Mouse (Mus musculus) megakaryocyte, embryonic 14.5 days (primary cell): Measurements from ENCODE around the gene Srcap. TPM values are rescaled to one million over a fixed set of nuclear protein-coding genes. Genes with fewer than 3 reads are reported as not detected.
"Not testable (repeated sequence)": the region's sequence is repeated elsewhere in the genome, so short reads cannot be mapped to it uniquely, and the experiment has no call there.

Experiments used
- H3K27me3 ChIP-seq: replicated peaks from 2 replicates; pipeline ENCODE3; 2012; ENCODE audit warnings: inconsistent platforms
- H3K36me3 ChIP-seq: replicated peaks from 2 replicates; pipeline ENCODE3; 2012; ENCODE audit warnings: low read length, inconsistent platforms, mixed read lengths
- H3K4me1 ChIP-seq: 2 replicates; pipeline ENCODE4 v1.6.1; 2012; ENCODE audit warnings: inconsistent platforms
- H3K4me3 ChIP-seq: replicated peaks from 2 replicates; pipeline ENCODE3; 2012; ENCODE audit warnings: moderate library complexity, mild to moderate bottlenecking, inconsistent platforms
- H3K9me3 ChIP-seq: 2 replicates; pipeline ENCODE4 v1.6.1; 2012; ENCODE audit warnings: inconsistent platforms
- FLI1 ChIP-seq: IDR thresholded peaks from 2 replicates; pipeline ENCODE4 v1.6.1; 2012; ENCODE audit warnings: low read length, inconsistent platforms, mixed read lengths
- GATA1 ChIP-seq: IDR thresholded peaks from 3 replicates; pipeline ENCODE4 v1.6.1; 2012; ENCODE audit warnings: mixed read lengths, low read length, inconsistent platforms, borderline replicate concordance
- polyA plus RNA-seq: library from polyadenylated mRNA; stranded (reverse); fragments of >175 nt; gene quantifications from 2 replicates; pipeline ENCODE4 v1.2.3, GENCODE M21; 2012; ENCODE audit warnings: low replicate concordance; ENCODE audit not compliant: insufficient read depth

Srcap gene
- polyA plus RNA-seq, result 4.0 and 9.1 TPM in 2 replicates

DNA sequence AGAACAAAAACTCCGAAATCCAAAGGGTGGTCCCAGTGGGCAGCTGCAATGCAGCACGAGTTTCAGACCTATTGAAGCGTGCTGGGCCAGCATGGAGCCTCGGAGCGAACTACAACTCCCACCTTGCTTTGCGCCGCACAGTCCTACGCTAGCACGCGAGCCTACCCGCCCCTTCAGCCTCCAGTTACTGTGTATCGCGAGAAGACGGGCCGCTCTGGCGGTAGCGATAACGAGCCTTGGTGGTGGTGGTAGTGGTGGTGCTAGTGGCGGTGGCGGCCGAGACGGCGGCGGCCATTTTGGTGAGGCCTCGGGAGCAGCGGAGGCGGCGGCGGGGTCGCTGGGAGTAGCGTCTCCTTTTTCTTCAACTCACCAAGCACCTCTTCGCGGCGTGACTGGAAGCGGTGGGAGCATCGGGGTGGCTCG is at the start of gene Srcap:
Gene Srcap, plus strand, starts transcription at position 176 of the 423 bp plus-strand sequence.
- Histone ChIP-seq H3K9me3 (no peaks in the 10 kb centered on the region), H3K27me3 (no peaks in the 10 kb centered on the region), H3K4me1 (peaks cover 26% of the 10 kb centered on the region), H3K4me3 (peak within 1 kb of the TSS; percentile 98), H3K36me3 (peaks cover 33% of the 10 kb centered on the region)
- TF ChIP-seq FLI1 (no peak), GATA1 (peak; percentile 91; the same call in 1 of the 3 replicates)

DNA sequence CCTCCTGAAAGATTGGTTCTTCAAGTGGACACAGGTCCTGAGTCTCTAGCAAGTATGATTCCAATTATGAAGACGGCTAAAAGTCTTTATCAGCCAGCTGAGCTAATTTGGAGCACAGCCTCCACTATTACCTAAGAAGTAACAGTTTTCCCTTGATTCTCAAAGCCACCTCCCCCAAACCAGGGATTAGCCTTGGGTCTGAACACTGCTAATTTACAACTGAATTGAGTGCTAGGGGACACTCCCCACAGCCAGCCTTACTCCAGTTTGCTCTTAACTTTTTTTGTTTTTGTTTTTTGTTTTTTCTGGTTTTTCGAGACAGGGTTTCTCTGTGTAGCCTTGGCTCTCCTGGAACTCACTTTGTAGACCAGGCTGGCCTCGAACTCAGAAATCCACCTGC is 46.6 kb upstream of the Srcap start:
- TF ChIP-seq FLI1 (no peak), GATA1 (no peak)
- Histone ChIP-seq H3K9me3 (0 out of 2 replicates have a peak, but pooled peaks cover 5% of the 10 kb centered on the region), H3K4me1 (peaks cover 8% of the 10 kb centered on the region; the same call in 1 of the 2 replicates), H3K36me3 (peaks cover 45% of the 10 kb centered on the region), H3K4me3 (no peak overlapping the region), H3K27me3 (no peaks in the 10 kb centered on the region)

DNA sequence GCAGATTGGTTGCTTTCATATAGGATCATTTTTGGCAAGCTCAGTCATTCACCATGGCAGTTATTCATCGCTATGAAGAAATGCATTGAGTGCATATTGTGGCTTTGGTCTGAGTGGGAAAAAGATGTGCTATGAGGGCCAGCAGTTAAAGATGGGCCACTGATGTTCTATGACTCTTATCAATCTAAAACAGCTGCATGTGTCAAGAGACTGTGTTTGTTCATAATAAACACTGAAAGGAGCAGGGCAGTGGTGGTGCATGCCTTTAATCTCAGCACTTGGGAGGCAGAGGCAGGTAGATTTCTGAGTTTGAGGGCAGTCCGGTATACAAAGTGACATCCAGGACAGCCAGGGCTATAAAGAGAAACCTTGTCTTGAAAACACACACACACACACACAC is 46.1 kb upstream of the Srcap start:
- not testable (repeated sequence) for H3K4me1 ChIP-seq, H3K27me3 ChIP-seq, H3K9me3 ChIP-seq, H3K4me3 ChIP-seq
- H3K36me3 ChIP-seq, result peaks cover 45% of the 10 kb centered on the region

DNA sequence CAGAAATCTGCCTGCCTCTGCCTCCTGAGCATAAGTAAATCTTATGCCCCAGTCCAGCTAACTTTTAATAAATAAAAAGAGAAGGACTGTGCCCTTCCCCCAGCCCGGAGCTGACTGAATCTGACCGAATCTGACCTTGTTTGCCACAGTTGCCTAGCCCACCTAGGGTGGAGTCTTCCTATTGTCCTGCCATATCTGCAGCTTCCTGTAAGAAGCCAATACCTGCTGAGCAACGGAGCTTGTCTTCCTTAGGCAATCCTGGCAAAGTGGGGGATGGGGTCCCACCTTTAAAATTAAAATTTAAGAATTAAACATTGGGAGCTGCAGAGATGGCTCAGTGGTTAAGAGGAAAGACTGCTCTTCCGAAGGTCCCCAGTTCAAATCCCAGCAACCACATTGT is 45.2 kb upstream of the Srcap start:
- H3K4me1 ChIP-seq, result peaks cover 10% of the 10 kb centered on the region; the same call in 1 of the 2 replicates
- H3K27me3 ChIP-seq, result no peaks in the 10 kb centered on the region
- 0 out of 2 replicates have a peak, but pooled peaks cover 5% of the 10 kb centered on the region for H3K9me3 ChIP-seq
- peaks cover 42% of the 10 kb centered on the region for H3K36me3 ChIP-seq
- no peak overlapping the region for H3K4me3 ChIP-seq
- no peak for TF ChIP-seq GATA1
- no peak for TF ChIP-seq FLI1

DNA sequence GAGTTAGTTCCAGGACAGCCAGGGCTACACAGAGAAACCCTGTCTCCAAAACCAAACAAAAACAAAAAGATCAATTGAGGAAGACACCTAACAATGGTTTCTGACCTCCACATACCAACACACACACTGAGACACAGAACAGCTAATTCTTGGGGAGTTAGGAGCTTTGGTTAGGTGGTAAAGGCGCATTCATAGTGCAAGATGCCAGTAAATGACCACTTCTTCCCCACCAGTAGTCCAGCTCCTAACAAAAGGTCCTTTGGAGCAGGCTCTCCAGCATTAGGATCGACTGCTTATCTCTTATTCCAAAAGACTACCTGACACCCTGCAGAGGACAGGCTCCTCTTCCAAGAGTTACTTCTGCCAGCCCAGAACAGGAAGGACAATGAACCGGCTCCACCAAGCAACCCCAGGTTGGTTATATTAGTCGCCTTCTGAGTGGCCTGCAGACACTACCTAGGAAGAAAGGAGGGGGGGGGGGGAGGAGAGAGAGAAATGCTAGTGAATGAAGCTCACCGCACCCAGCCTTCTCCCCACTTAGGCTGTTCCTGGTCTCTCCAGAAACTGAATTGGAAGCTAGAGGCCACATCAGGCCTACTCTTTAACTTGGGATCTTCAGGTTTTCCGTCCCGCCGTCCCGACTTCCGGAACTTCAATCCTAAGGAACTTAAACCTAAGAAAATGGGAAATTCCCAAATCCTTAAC is 41.6 kb upstream of the Srcap start:
- H3K9me3 ChIP-seq, result 0 out of 2 replicates have a peak, but pooled peaks cover 5% of the 10 kb centered on the region
- peaks cover 35% of the 10 kb centered on the region for H3K4me1 ChIP-seq
- peak overlapping the region; percentile 95 for H3K4me3 ChIP-seq
- H3K27me3 ChIP-seq, result no peaks in the 10 kb centered on the region
- peaks cover 63% of the 10 kb centered on the region for H3K36me3 ChIP-seq
- TF ChIP-seq GATA1, result no peak
- TF ChIP-seq FLI1, result no peak

DNA sequence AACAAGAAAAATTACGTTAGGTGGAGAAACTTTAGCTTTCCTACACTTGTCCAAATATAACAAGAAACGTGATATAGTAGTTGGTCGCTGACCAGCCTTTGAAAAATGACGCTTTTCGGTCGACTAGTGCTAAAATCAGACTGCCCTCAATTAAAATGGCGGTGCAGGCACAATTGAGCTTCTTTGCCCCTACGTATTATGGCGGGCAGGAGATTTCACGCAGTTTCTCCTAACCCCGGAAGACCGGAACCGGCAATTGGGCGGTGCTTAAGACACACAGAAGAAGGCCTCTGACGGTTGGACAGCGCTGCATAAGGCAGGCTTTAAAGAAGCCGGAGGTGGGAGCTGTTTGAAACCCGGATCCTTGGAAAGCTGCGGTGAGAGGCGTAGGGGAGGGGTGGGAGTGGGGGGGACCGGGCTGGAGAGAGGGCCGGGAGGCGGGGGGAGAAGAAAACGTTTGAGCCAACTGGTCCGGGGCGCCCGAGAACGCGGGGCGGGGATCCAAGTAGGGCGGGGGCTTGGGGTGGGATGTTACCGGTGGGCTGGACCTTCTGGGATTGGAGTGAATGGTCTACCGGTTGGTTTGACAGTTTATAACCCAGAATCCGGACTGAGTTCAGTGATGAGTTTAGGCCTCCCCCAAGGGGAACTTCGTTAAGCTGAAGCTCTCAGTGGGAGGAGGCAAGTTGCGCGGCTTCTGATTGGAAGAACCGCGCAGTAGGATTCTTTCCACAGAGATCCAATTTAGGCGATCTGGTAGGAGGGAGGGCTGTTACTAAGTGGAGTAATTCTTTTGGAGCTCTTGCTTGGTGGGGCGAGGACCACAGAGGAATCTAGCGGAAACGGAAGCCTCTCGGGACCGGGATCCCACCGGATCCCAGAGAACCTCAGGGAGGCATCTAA is 40.8 kb upstream of the Srcap start:
- no peak for TF ChIP-seq FLI1
- no peak for TF ChIP-seq GATA1
- Histone ChIP-seq H3K4me3 (peak overlapping the region; percentile 95), H3K9me3 (0 out of 2 replicates have a peak, but pooled peaks cover 5% of the 10 kb centered on the region), H3K36me3 (peaks cover 68% of the 10 kb centered on the region), H3K4me1 (peaks cover 44% of the 10 kb centered on the region), H3K27me3 (no peaks in the 10 kb centered on the region)

DNA sequence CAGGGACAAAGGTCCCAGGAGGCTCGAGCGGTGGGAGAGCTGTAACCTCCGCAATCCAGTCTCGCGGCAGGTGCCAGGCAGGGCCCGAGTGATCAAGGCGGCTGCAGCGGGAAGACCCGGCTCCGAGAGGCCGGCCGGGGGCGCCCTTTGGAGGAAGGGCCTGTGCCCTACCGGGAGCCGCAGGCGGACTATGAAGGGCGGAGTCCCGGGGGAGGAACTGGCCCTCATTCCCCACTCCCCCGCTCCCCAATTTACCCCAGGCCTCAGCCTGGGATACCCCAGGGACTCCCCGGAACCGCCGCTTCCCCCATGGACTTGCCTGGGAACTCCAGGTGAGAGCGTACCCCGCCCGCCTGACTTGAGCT is 40.2 kb upstream of the Srcap start:
- Histone ChIP-seq H3K27me3 (no peaks in the 10 kb centered on the region), H3K4me1 (peaks cover 50% of the 10 kb centered on the region), H3K4me3 (peak overlapping the region; percentile 95), H3K9me3 (0 out of 2 replicates have a peak, but pooled peaks cover 5% of the 10 kb centered on the region), H3K36me3 (peaks cover 70% of the 10 kb centered on the region)
- TF ChIP-seq FLI1 (no peak), GATA1 (no peak)

DNA sequence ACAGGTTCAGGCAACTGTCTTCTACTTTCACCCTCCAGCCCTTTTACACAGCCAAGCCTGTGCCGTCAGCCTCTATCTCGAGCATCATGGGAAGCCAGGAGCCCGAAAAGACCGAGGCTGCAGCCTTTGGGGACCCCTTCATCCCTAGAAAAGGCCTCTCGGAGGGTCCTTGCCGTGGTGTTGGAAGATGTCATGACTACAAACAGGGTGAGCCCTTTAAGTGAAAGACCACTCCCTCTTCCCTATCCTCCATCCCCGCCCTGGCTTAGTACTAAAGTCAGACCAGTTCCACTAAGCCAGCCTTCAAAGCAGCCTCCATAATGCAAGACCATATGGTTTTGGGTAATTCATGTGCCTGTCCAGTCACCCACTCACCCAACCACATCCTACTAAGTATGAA is 39.7 kb upstream of the Srcap start:
- H3K27me3 ChIP-seq, result no peaks in the 10 kb centered on the region
- H3K9me3 ChIP-seq, result 0 out of 2 replicates have a peak, but pooled peaks cover 5% of the 10 kb centered on the region
- H3K36me3 ChIP-seq, result peaks cover 71% of the 10 kb centered on the region
- H3K4me1 ChIP-seq, result peaks cover 54% of the 10 kb centered on the region
- TF ChIP-seq FLI1 (no peak), GATA1 (no peak)
- peak overlapping the region; percentile 95 for H3K4me3 ChIP-seq

DNA sequence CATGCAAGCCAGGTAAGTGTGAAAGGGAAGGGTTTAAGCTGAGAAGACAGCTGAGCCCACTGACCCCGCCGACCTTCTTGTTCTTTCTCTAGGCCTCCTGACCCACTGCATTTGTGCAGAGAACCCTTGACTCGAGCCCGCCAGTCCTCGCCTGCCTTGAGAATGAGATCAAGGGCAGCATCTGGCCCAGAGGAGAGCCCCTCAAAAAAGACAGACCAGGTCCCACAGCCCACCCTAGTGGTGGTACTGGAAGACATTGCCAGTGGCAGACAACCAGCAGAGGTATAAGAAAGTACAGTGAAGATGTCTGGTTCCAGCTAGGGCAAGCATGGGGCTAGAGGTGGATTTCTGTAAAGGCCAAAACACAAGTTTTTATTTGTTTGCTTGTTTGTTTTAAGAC is 38.1 kb upstream of the Srcap start:
- Histone ChIP-seq H3K4me3 (peak overlapping the region; percentile 48), H3K4me1 (peaks cover 58% of the 10 kb centered on the region), H3K9me3 (0 out of 2 replicates have a peak, but pooled peaks cover 3% of the 10 kb centered on the region), H3K27me3 (no peaks in the 10 kb centered on the region), H3K36me3 (peaks cover 57% of the 10 kb centered on the region)
- TF ChIP-seq GATA1, result no peak
- TF ChIP-seq FLI1, result no peak

DNA sequence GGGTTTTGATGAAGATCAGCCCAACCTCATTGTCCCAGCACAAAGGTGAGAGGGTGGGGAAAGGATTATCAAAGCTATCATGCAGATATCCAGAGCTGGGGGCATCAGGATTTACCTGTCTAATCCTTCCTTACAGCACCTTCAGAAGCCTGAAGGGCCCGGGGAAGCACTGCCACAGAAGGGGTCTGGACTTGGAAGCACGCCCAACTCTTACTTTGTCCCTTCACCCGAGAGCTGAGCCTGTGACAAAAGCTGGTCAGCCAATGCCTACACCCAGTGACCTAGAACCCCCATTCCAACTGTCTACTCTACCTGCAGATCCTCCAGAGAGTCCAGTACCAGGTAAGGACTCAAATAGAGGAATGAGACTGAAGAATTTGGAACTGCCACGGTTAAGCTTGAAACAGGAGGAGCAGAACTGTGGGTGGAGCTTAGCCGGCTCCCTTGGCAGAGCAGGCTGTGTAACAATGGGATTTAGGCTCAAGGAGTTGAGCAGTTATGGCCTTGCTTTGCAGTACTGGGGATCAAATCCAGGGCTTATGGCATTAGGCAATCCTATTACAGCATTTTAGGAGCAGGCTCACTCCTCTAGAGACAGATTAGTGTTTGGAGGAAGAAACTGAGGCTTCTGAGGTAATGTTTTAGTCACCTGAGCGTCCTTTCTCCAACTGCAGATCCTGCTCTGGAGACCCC is 37.3 kb upstream of the Srcap start:
- H3K4me3 ChIP-seq, result no peak overlapping the region
- no peaks in the 10 kb centered on the region for H3K27me3 ChIP-seq
- H3K9me3 ChIP-seq, result no peaks in the 10 kb centered on the region
- TF ChIP-seq FLI1 (no peak), GATA1 (no peak)
- peaks cover 53% of the 10 kb centered on the region for H3K36me3 ChIP-seq
- H3K4me1 ChIP-seq, result peaks cover 53% of the 10 kb centered on the region
